Mouse (Mus musculus) E14TG2a.4 (cell line): Measurements from ENCODE around the gene Rif1.

Source experiments
- H3K27me3 ChIP-seq: 2 replicates; pipeline ENCODE4 v1.6.1; 2014; ENCODE audit warnings: low read length, control low read depth; ENCODE audit not compliant: insufficient read depth
- H3K36me3 ChIP-seq: 2 replicates; pipeline ENCODE4 v1.6.1; 2014; ENCODE audit warnings: low read length, control low read depth; ENCODE audit not compliant: insufficient read depth
- H3K4me1 ChIP-seq: replicated peaks from 2 replicates; pipeline ENCODE4 v1.6.1; 2014; ENCODE audit warnings: low read depth, low read length, control low read depth
- H3K4me3 ChIP-seq: replicated peaks from 2 replicates; pipeline ENCODE4 v1.5.1; 2014; ENCODE audit warnings: mild to moderate bottlenecking, low read length
- H3K9me3 ChIP-seq: 2 replicates; pipeline ENCODE4 v1.6.1; 2014; ENCODE audit warnings: low read length, control low read depth
- CTCF ChIP-seq: conservative IDR thresholded peaks from 2 replicates; pipeline ENCODE4 v1.5.1; 2014; ENCODE audit warnings: low read length
- NANOG ChIP-seq: IDR thresholded peaks from 2 replicates; pipeline ENCODE4 v1.6.1; 2014; ENCODE audit warnings: borderline replicate concordance, low read length, mixed read lengths
- POU5F1 ChIP-seq: IDR thresholded peaks from 2 replicates; pipeline ENCODE4 v1.6.1; 2014; ENCODE audit warnings: low read length, borderline replicate concordance

Gene Rif1

DNA sequence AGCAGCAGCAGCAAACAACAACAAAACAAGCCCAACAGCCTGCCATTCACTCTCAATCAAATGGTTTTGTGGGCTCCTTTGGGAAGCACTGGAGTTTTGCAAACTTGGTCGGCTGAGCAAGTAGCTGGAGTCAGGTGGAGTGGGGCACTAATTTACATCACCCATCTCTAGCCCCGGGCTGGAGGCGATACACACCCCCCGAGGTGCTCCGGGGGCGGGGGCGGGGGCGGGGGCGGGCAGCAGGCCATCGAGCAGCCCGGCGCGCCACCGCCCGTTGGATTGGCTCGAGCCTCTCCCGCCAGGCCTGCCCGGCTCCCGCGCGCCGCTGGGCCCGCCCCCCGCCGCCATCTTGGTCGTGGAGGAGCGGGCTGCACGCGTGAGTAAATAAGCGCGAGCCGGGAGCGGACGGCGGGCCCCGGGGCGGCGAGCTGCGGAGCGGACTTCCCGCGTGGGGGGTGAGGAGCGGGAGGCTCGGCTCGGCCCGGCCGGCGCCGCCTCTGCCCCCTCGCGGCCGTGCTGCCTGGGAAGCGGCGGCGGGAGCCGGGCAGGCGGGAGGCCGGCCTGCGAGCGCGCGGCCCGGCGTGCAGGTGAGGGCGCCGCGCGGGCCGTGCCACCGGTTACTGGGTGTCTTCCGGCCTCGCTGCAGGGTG lies at the start of gene Rif1:
TSS of gene Rif1 (plus strand) at position 342 of the 650 bp plus-strand sequence.
- Histone ChIP-seq H3K27me3 (no peaks in the 10 kb centered on the region; the same call in 1 of the 2 replicates), H3K4me1 (peaks cover 63% of the 10 kb centered on the region), H3K9me3 (no peaks in the 10 kb centered on the region), H3K4me3 (peak within 1 kb of the TSS; percentile 96), H3K36me3 (peaks cover 39% of the 10 kb centered on the region)
- TF ChIP-seq POU5F1 (no peak), CTCF (no peak), NANOG (no peak)

DNA sequence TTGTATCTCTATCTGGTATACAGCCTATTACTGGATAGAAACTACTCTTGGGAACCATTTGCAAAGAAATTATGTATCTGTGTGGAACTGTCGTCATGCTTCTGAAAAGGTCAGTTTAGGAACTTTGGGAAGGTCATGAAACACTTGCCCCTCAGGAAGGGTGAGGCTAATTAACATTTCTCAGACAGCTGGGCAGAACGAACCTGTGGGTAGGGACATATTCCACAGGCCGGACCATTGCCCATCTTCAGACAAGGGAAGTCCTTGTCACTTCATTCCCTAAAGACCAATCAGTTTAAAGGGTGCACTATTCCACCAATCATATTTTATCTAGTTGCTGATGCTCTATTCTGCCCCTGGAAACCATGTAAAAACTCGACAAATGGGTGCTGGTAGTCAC lies 45.6 kb upstream of the Rif1 start:
- H3K9me3 ChIP-seq: peaks cover 8% of the 10 kb centered on the region; the same call in 1 of the 2 replicates
- no peak overlapping the region for H3K4me3 ChIP-seq
- TF ChIP-seq CTCF (no peak), NANOG (no peak), POU5F1 (no peak)
- no peaks in the 10 kb centered on the region for H3K27me3 ChIP-seq
- peaks cover 17% of the 10 kb centered on the region for H3K4me1 ChIP-seq
- H3K36me3 ChIP-seq: no peaks in the 10 kb centered on the region

DNA sequence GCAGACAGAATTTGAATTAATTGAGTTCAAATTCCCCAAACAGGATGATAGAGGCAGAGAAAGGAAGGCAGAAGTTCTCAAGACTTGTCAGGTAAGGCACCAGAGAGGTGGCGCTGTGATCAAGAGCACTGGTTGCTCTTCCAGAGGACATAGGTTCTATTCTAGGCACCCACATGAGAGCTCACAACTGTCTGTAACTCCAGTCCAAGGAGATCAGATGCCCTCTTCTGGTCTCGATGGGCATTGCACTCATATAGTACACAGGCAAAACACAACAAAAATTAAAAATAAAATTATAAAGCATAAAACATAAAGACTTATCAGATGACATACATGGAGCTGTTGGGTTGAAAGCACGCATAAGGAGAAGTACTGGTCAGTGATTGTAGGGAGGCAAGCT lies 43.2 kb upstream of the Rif1 start:
- Histone ChIP-seq H3K9me3 (peaks cover 8% of the 10 kb centered on the region; the same call in 1 of the 2 replicates), H3K4me1 (peaks cover 24% of the 10 kb centered on the region), H3K27me3 (0 out of 2 replicates have a peak, but pooled peaks cover 3% of the 10 kb centered on the region), H3K36me3 (no peaks in the 10 kb centered on the region), H3K4me3 (no peak overlapping the region)
- TF ChIP-seq CTCF (peak; percentile 55), NANOG (no peak)

DNA sequence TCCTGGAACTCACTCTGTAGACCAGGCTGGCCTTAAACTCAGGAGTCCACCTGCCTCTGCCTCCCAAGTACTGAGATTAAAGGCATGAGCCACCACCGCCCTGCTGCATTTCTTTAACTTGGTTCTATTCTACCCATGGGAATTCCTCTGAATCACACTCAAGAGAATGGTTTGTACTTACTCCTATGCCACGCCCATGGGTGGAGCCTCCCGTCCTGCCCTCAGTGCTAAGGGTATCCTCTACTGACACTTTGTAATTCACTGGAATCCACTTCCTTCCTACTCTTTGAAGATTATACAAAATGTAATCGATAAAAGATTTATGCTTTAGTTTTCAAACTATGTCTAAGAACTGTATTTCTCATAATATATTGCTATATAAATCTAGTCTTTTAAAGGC lies 41.1 kb upstream of the Rif1 start:
- TF ChIP-seq NANOG (no peak), CTCF (no peak), POU5F1 (no peak)
- H3K27me3 ChIP-seq: 0 out of 2 replicates have a peak, but pooled peaks cover 3% of the 10 kb centered on the region

DNA sequence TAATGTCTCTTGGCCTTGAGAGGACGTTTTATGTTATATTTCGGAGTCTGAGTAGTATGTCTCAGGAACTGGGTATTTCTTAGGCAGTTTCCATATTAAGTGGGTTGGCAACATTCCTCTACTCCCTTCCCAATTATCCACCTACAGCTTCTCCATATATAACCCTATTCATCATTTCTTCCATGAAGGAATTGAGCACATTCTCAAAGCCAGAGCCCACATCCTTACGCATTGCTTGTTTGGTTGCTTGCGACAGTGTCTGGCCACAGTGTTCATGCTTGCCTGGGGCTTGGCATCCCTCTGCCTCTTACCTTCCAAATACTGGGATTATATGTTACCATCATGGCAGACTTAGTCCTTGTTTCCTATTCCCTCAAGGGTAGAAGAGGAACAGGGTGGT lies 38.0 kb upstream of the Rif1 start:
- Histone ChIP-seq H3K4me3 (no peak overlapping the region), H3K27me3 (peaks cover 17% of the 10 kb centered on the region), H3K36me3 (no peaks in the 10 kb centered on the region), H3K4me1 (peaks cover 48% of the 10 kb centered on the region), H3K9me3 (no peaks in the 10 kb centered on the region)
- no peak for TF ChIP-seq CTCF
- no peak for TF ChIP-seq POU5F1
- TF ChIP-seq NANOG: no peak

More for the DNA sequence above, 41.1 kb upstream of the Rif1 start:
- H3K9me3 ChIP-seq: peaks cover 8% of the 10 kb centered on the region; the same call in 1 of the 2 replicates
- no peaks in the 10 kb centered on the region for H3K36me3 ChIP-seq
- peaks cover 39% of the 10 kb centered on the region for H3K4me1 ChIP-seq
- no peak overlapping the region for H3K4me3 ChIP-seq

DNA sequence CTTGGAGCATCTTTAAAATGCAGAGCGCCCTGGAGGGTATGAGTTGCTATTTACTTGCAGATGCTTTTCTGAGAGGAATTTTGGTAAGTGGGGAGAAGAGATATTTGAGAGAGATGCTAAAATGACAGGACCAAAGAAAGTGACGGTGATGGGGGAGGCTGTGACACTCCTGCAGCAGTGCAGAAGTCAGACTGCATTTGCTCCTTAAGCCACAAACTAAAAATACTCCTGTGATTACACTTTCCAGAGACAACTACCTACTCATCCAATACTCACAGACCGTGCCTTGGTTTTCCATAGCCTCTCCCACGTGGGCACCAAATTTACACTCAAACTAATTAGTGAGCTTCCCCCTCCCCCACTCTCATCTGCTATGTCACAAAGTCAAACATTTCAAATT lies 37.5 kb upstream of the Rif1 start:
- peaks cover 48% of the 10 kb centered on the region for H3K4me1 ChIP-seq
- no peak overlapping the region for H3K4me3 ChIP-seq
- H3K27me3 ChIP-seq: peaks cover 20% of the 10 kb centered on the region
- TF ChIP-seq CTCF (no peak), NANOG (no peak), POU5F1 (no peak)
- H3K36me3 ChIP-seq: no peaks in the 10 kb centered on the region
- H3K9me3 ChIP-seq: no peaks in the 10 kb centered on the region

DNA sequence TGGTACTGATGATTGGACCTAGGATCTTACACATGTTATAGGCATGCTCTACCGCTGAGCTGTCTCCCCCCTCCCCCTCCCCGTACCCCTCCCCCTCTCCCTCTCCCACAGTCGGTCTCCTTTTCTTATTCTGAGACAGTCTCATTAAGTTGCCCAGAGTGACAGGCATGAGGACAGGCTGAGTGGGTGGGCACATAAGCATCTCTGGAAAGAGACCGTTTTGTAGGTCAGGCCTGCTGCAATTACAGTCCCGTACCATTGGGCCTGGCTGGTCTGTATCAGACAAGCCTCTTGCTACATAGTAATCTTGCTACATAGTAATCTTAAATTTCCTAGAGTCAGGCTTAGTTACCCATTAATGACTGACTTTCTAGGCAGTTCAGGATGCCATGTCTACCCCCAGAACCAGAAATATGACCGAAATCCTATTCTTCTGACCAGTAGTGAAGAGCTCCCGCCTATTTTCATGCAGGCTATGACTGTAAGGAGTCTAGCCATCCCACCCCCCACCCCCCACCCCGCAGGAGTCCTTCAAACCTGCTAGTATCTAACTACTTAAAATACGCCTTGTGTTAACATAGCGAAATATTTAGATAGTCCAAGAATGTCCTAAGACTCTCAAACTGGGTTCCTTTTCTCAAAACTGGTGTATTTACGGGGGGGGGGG lies 35.6 kb upstream of the Rif1 start:
- peaks cover 20% of the 10 kb centered on the region for H3K27me3 ChIP-seq
- H3K9me3 ChIP-seq: no peaks in the 10 kb centered on the region
- TF ChIP-seq CTCF (no peak), POU5F1 (no peak), NANOG (no peak)
- H3K36me3 ChIP-seq: no peaks in the 10 kb centered on the region
- H3K4me3 ChIP-seq: no peak overlapping the region
- H3K4me1 ChIP-seq: peaks cover 43% of the 10 kb centered on the region

DNA sequence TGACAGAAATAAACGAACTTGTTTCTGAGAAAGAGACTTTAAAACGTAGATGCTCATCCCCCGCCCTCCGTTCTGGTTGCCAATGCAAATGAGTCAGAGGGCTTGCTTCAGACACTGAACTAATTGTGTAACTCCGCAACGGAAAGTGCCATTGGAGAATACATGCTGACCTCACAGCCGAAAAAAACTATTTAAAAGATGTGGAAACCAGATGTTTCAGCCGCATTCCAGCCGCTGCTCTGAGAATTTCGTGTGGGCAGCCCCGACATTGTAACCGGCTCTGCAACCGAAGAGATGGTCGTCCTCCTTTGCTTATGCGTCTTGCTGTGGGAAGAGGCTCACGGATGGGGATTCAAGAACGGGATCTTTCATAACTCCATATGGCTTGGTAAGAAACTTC lies 34.8 kb upstream of the Rif1 start, which contains the start of gene Tnfaip6:
TSS of gene Tnfaip6 (plus strand) at position 128 of the 400 bp plus-strand sequence.
- no peaks in the 10 kb centered on the region for H3K36me3 ChIP-seq
- peak within 1 kb of the TSS; percentile 54 for H3K4me3 ChIP-seq
- H3K27me3 ChIP-seq: peaks cover 20% of the 10 kb centered on the region
- no peak for TF ChIP-seq CTCF
- no peak for TF ChIP-seq POU5F1
- TF ChIP-seq NANOG: no peak
- peaks cover 48% of the 10 kb centered on the region for H3K4me1 ChIP-seq
- no peaks in the 10 kb centered on the region for H3K9me3 ChIP-seq

DNA sequence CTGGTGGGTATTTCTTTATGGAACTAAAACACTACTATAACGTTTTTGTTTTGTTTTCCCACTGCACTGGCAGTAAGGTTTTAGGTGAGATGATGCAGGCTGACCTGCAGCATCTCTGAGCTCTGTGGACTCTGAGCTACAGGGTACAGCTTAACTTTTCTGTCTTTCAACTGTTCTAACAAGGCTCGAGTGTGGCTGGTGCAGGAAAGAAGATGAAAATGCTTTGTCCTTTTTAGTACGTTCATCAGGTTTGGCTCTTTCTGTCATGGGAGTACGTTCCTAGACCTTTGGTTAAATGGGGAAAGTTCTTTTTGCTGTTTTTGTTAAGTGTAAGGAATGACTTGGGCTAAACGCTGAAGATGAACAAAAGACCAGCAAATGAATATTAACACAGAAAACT lies 34.1 kb upstream of the Rif1 start:
- Histone ChIP-seq H3K27me3 (peaks cover 20% of the 10 kb centered on the region), H3K36me3 (no peaks in the 10 kb centered on the region), H3K4me1 (peaks cover 45% of the 10 kb centered on the region), H3K4me3 (no peak overlapping the region), H3K9me3 (no peaks in the 10 kb centered on the region)
- TF ChIP-seq POU5F1: no peak
- TF ChIP-seq CTCF: no peak
- no peak for TF ChIP-seq NANOG
